In genomic region chr1:189494896-189495295, GRCm38 (mm10) we compare ENCODE assay signal across 18 mouse cellular contexts.
DNase-seq lines count a peak whose midpoint lies in the region; ATAC-seq and TF ChIP-seq lines count a peak whose summit lies in the region.
"Had no signal": no experiment of that assay in that cellular context is flagged by ENCODE, and none has a peak within 500 bp of the region (broad histone marks: within the 10 kb centered on the region; RNA-seq: fewer than 3 reads in every experiment).

No protein-coding gene starts in this region.

- no peak for TF ChIP-seq CTCF in hindbrain, postnatal 0 days (IDR thresholded peaks at IDR 0.05; ENCODE audit: low read depth)
- TF ChIP-seq CTCF in lung, adult 2 months (IDR thresholded peaks at IDR 0.05; ENCODE audit: insufficient read depth, low read length), result no peak

- no peaks in the 10 kb centered on the region for H3K27me3 ChIP-seq in hindbrain, postnatal 0 days (ENCODE audit: insufficient read depth, low read length)
- no peaks in the 10 kb centered on the region for H3K27me3 ChIP-seq in hindbrain, embryonic 13.5 days
- H3K27me3 ChIP-seq in midbrain, embryonic 10.5 days (ENCODE audit: low read depth, poor library complexity, severe bottlenecking), result no peaks in the 10 kb centered on the region
- no peaks in the 10 kb centered on the region for H3K27me3 ChIP-seq in midbrain, embryonic 16.5 days (ENCODE audit: control insufficient read depth, insufficient read depth, low read depth, low read length)
- H3K27me3 ChIP-seq: forebrain, embryonic 15.5 days; heart, embryonic 13.5 days; megakaryocyte, embryonic 14.5 days had no signal

- no peak overlapping the region for H3K4me3 ChIP-seq in hindbrain, postnatal 0 days (ENCODE audit: low read length)
- H3K4me3 ChIP-seq in hindbrain, embryonic 13.5 days, result no peak overlapping the region
- no peak overlapping the region for H3K4me3 ChIP-seq in midbrain, embryonic 10.5 days
- H3K4me3 ChIP-seq in midbrain, embryonic 16.5 days (ENCODE audit: low read depth, low read length), result no peak overlapping the region
- no peak overlapping the region for H3K4me3 ChIP-seq in lung, adult 2 months (replicated peaks; ENCODE audit: extremely low read depth, low read depth, low read length)
- H3K4me3 ChIP-seq: forebrain, embryonic 15.5 days; heart, embryonic 13.5 days; megakaryocyte, embryonic 14.5 days had no signal

- peak; percentile 10 for DNase-seq in hindbrain, postnatal 0 days (ENCODE audit: low spot score)
- DNase-seq in midbrain, embryonic 10.5 days (ENCODE audit: low spot score), result no peak
- peak; percentile 24 for DNase-seq in R1 (ENCODE audit: low read depth, low spot score)
- DNase-seq in embryo, embryonic 10.5 days (ENCODE audit: low spot score), result peak; percentile 28
- no peak for DNase-seq in lung, adult 2 months
- DNase-seq: cerebellum, adult 18-20 months; cerebellum, postnatal 25 days; liver, postnatal 0 days; spleen, adult 18-20 months; thymus, adult 18-20 months; thymus, postnatal 4 days had no signal

- TF ChIP-seq POLR2A in lung, adult 2 months (IDR thresholded peaks at IDR 0.05; ENCODE audit: borderline replicate concordance, extremely low read depth, low read depth, low read length), result no peak

- 0 out of 2 replicates have a peak, but pooled peaks cover 5% of the 10 kb centered on the region for H3K4me1 ChIP-seq in hindbrain, postnatal 0 days (ENCODE audit: insufficient read depth, low read length)
- H3K4me1 ChIP-seq in hindbrain, embryonic 13.5 days (replicated peaks), result peaks cover 19% of the 10 kb centered on the region
- H3K4me1 ChIP-seq in midbrain, embryonic 10.5 days, result peaks cover 17% of the 10 kb centered on the region
- H3K4me1 ChIP-seq in midbrain, embryonic 16.5 days (ENCODE audit: control insufficient read depth, insufficient read depth, low read length), result 0 out of 2 replicates have a peak, but pooled peaks cover 2% of the 10 kb centered on the region
- H3K4me1 ChIP-seq in lung, adult 2 months (ENCODE audit: control insufficient read depth, insufficient read depth, low read length), result peaks cover 5% of the 10 kb centered on the region; the same call in 1 of the 2 replicates
- H3K4me1 ChIP-seq: megakaryocyte, embryonic 14.5 days had no signal

- no peak for ATAC-seq in hindbrain, postnatal 0 days
- no peak for ATAC-seq in hindbrain, embryonic 13.5 days (ENCODE audit: low FRiP score)
- no peak for ATAC-seq in midbrain, embryonic 16.5 days
- ATAC-seq: CD4-positive, CD25-positive, alpha-beta regulatory T cell, adult 4 months; forebrain, embryonic 15.5 days; liver, postnatal 0 days had no signal

- H3K9ac ChIP-seq in hindbrain, postnatal 0 days (replicated peaks; ENCODE audit: low read length), result no peak overlapping the region
- H3K9ac ChIP-seq in hindbrain, embryonic 13.5 days, result no peak overlapping the region
- H3K9ac ChIP-seq in midbrain, embryonic 16.5 days (ENCODE audit: low read depth, low read length), result no peak overlapping the region
- H3K9ac ChIP-seq: forebrain, embryonic 15.5 days; heart, embryonic 13.5 days; liver, postnatal 0 days had no signal

- H3K36me3 ChIP-seq in hindbrain, postnatal 0 days (ENCODE audit: insufficient read depth, low read length), result no peaks in the 10 kb centered on the region
- H3K36me3 ChIP-seq in hindbrain, embryonic 13.5 days, result no peaks in the 10 kb centered on the region
- no peaks in the 10 kb centered on the region for H3K36me3 ChIP-seq in midbrain, embryonic 10.5 days
- no peaks in the 10 kb centered on the region for H3K36me3 ChIP-seq in midbrain, embryonic 16.5 days (ENCODE audit: control insufficient read depth, insufficient read depth, low read length)
- H3K36me3 ChIP-seq: forebrain, embryonic 15.5 days; G1E; heart, embryonic 13.5 days had no signal

- no peaks in the 10 kb centered on the region for H3K9me3 ChIP-seq in hindbrain, postnatal 0 days (ENCODE audit: low read length)
- no peaks in the 10 kb centered on the region for H3K9me3 ChIP-seq in hindbrain, embryonic 13.5 days
- no peaks in the 10 kb centered on the region for H3K9me3 ChIP-seq in midbrain, embryonic 10.5 days (replicated peaks)
- no peaks in the 10 kb centered on the region for H3K9me3 ChIP-seq in midbrain, embryonic 16.5 days (replicated peaks; ENCODE audit: control insufficient read depth, low read length, poor library complexity, severe bottlenecking)
- H3K9me3 ChIP-seq: forebrain, embryonic 15.5 days; heart, embryonic 13.5 days had no signal

- 33% methylated on average over 11 of the region's 11 CpGs for WGBS in hindbrain, postnatal 0 days
- 20% methylated on average over 11 of the region's 11 CpGs for WGBS in hindbrain, embryonic 13.5 days
- 43% methylated on average over 11 of the region's 11 CpGs for WGBS in midbrain, embryonic 10.5 days
- WGBS in midbrain, embryonic 16.5 days, result 26% methylated on average over 11 of the region's 11 CpGs
- WGBS in lung, adult 2 months, result 75% methylated on average over 11 of the region's 11 CpGs

- H3K4me2 ChIP-seq in hindbrain, postnatal 0 days (ENCODE audit: low read depth, low read length), result no peak overlapping the region
- H3K4me2 ChIP-seq in hindbrain, embryonic 13.5 days, result no peak overlapping the region
- H3K4me2 ChIP-seq in midbrain, embryonic 16.5 days (ENCODE audit: low read length), result no peak overlapping the region
- H3K4me2 ChIP-seq: forebrain, embryonic 15.5 days; heart, embryonic 13.5 days had no signal

- no peak overlapping the region; the same call in 1 of the 2 replicates for H3K27ac ChIP-seq in hindbrain, postnatal 0 days
- H3K27ac ChIP-seq in hindbrain, embryonic 13.5 days, result no peak overlapping the region
- 0 out of 2 replicates have a peak overlapping the region, but pooled peaks have one; percentile 42 for H3K27ac ChIP-seq in midbrain, embryonic 10.5 days (replicated peaks)
- H3K27ac ChIP-seq in midbrain, embryonic 16.5 days (ENCODE audit: low read length), result no peak overlapping the region
- H3K27ac ChIP-seq: heart, embryonic 13.5 days had no signal

Comparison
In these comparisons a context has a peak if more than half of its experiments do, and no peak if none do; other contexts are left out.
1. DNase-seq: peak in hindbrain, postnatal 0 days (single experiment), R1 (single experiment) and embryo, embryonic 10.5 days (single experiment); none in midbrain, embryonic 10.5 days (single experiment) and lung, adult 2 months (single experiment).